In the genomic region with DNA sequence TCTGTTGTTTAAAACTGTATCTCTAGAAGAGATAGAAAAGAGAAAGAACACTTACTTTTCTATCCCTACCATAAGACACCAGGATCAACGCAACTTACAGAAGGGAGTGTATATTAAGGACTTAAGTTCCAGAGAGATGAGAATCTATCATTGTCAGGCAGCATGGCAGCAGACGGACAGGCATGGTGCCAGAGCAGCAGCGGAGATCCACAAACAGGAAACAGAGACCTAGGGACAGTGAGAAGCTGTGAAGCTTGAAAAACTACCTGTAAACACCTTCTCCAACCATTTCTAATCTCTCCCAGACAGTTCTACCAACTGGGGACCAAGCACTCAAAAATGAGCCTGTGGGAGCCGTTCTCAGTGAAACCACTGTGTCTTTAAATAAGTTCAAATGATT, we compare ENCODE assay signal across 25 mouse cellular contexts. TPM values are rescaled to one million over a fixed set of nuclear protein-coding genes. Genes with fewer than 3 reads are reported as not detected.
A peak's percentile ranks its signal among the peaks of the same experiment; 100 is the strongest.
DNase-seq lines count a peak whose midpoint lies in the region; TF ChIP-seq lines count a peak whose summit lies in the region.
"Had no signal": no experiment of that assay in that cellular context is flagged by ENCODE, and none has a peak within 500 bp of the region (broad histone marks: within the 10 kb centered on the region; RNA-seq: fewer than 3 reads in every experiment).

No protein-coding gene starts in this region.

- no peak; a peak in 1 of 4 replicates for TF ChIP-seq EP300 in MEL (IDR thresholded peaks at IDR 0.05; ENCODE audit: low read depth in 1 of 2, low read length in 2 of 2)

- no peak for TF ChIP-seq RAD21 in MEL (IDR thresholded peaks at IDR 0.05; ENCODE audit: low read depth, low read length)

- H3K4me1 ChIP-seq in MEL (ENCODE audit: control insufficient read depth in 1 of 2, insufficient read depth in 2 of 2, low read length in 2 of 2): peaks cover 4 to 16% of the 10 kb centered on the region in 2 experiments
- H3K4me1 ChIP-seq: embryonic facial prominence, embryonic 10.5 days; embryonic facial prominence, embryonic 15.5 days; hindbrain, embryonic 12.5 days; limb, embryonic 13.5 days had no signal

- H3K27me3 ChIP-seq in MEL (ENCODE audit: control insufficient read depth in 1 of 2, insufficient read depth in 2 of 2, low read length in 2 of 2): no peaks in the 10 kb centered on the region
- H3K27me3 ChIP-seq: CH12.LX; embryonic facial prominence, embryonic 15.5 days; forebrain, embryonic 12.5 days; heart, embryonic 15.5 days; hindbrain, embryonic 12.5 days; limb, embryonic 13.5 days; liver, embryonic 13.5 days; midbrain, embryonic 13.5 days; Patski had no signal

- H3K9ac ChIP-seq in MEL (ENCODE audit: control insufficient read depth, low read depth, low read length, poor library complexity, severe bottlenecking): no peak overlapping the region
- H3K9ac ChIP-seq: embryonic facial prominence, embryonic 15.5 days; forebrain, embryonic 12.5 days; forebrain, postnatal 0 days; heart, embryonic 15.5 days; hindbrain, embryonic 12.5 days; limb, embryonic 13.5 days; liver, embryonic 13.5 days; midbrain, embryonic 13.5 days had no signal

- intact Hi-C loops in left cerebral cortex, adult 2 months (cut with DNase I): no loop called here

- no peak for TF ChIP-seq POLR2A in MEL (IDR thresholded peaks at IDR 0.05; ENCODE audit: control insufficient read depth in 1 of 2, insufficient read depth in 1 of 2, low read depth in 1 of 2, low read length in 2 of 2, poor library complexity in 1 of 2)

- H3K27ac ChIP-seq in MEL (ENCODE audit: control insufficient read depth, low read depth, low read length): no peak overlapping the region
- no peak overlapping the region for H3K27ac ChIP-seq in left cerebral cortex, adult 2 months
- H3K27ac ChIP-seq: embryonic facial prominence, embryonic 10.5 days; embryonic facial prominence, embryonic 15.5 days; forebrain, embryonic 12.5 days; heart, embryonic 15.5 days; hindbrain, embryonic 12.5 days; limb, embryonic 13.5 days; liver, embryonic 13.5 days; midbrain, embryonic 13.5 days had no signal

- H3K9me3 ChIP-seq in MEL (replicated peaks; ENCODE audit: insufficient read depth, low read length): no peaks in the 10 kb centered on the region
- H3K9me3 ChIP-seq: embryonic facial prominence, embryonic 10.5 days; embryonic facial prominence, embryonic 15.5 days; forebrain, embryonic 12.5 days; heart, embryonic 15.5 days; hindbrain, embryonic 12.5 days; limb, embryonic 13.5 days; liver, embryonic 13.5 days; midbrain, embryonic 13.5 days had no signal

- no peak overlapping the region for H3K4me3 ChIP-seq in MEL (ENCODE audit: control insufficient read depth in 1 of 2, insufficient read depth in 1 of 2, low read depth in 2 of 2, low read length in 2 of 2)
- no peak overlapping the region for H3K4me3 ChIP-seq in left cerebral cortex, adult 2 months
- H3K4me3 ChIP-seq: embryonic facial prominence, embryonic 10.5 days; embryonic facial prominence, embryonic 15.5 days; forebrain, embryonic 12.5 days; heart, embryonic 15.5 days; hindbrain, embryonic 12.5 days; limb, embryonic 13.5 days; liver, embryonic 13.5 days; midbrain, embryonic 13.5 days had no signal

- no peak for TF ChIP-seq CTCF in MEL (IDR thresholded peaks at IDR 0.05 in 2 of 3, conservative IDR thresholded peaks at IDR 0.05 in 1 of 3; ENCODE audit: control insufficient read depth in 1 of 3, insufficient read depth in 1 of 3, low read depth in 2 of 3, low read length in 3 of 3, poor library complexity in 1 of 3, severe bottlenecking in 1 of 3)
- no peak for TF ChIP-seq CTCF in left cerebral cortex, adult 2 months (IDR thresholded peaks at IDR 0.05)

- DNase-seq in A20 (ENCODE audit: low read depth, low spot score) (peak; percentile 11), MEL (ENCODE audit: low read depth, low spot score) (no peak)
- peak; percentile 81 for DNase-seq in cerebellum, adult 9-10 months
- peak; percentile 68 to 70 for DNase-seq in cerebellum, postnatal 36 days
- DNase-seq in left cerebral cortex, adult 2 months (ENCODE audit: extremely low spot score in 1 of 2, low spot score in 2 of 2): no peak
- no peak for DNase-seq in c-Kit-positive CD71-positive TER-119-positive erythroid progenitor cells, embryonic 14.5 days (ENCODE audit: low spot score)
- DNase-seq: adrenal gland, postnatal 10 days; forebrain, postnatal 0 days; gastrocnemius, postnatal 14 days; heart, postnatal 36 days; kidney, postnatal 14 days; liver, embryonic 13.5 days; lung, adult 18-20 months; lung, postnatal 4 days; thymus, adult 2 months; thymus, postnatal 36 days had no signal

- H3K36me3 ChIP-seq in MEL (ENCODE audit: control insufficient read depth in 1 of 2, insufficient read depth in 2 of 2, low read length in 2 of 2): peaks cover 10 to 15% of the 10 kb centered on the region in 2 experiments

- no peaks in the 10 kb centered on the region for H3K79me2 ChIP-seq in MEL (ENCODE audit: control insufficient read depth, insufficient read depth, low read length, poor library complexity)

TF ChIP-seq in MEL, 35 proteins besides CTCF, POLR2A, EP300 and RAD21:
- TF ChIP-seq SMC3 (IDR thresholded peaks at IDR 0.05; ENCODE audit: low read depth, low read length) (no peak), ELF1 (IDR thresholded peaks at IDR 0.05; ENCODE audit: low read depth, low read length) (no peak), SIN3A (IDR thresholded peaks at IDR 0.05; ENCODE audit: low read length) (0 out of 2 replicates have a peak, but pooled peaks have one; percentile 32), TAL1 (IDR thresholded peaks at IDR 0.05; ENCODE audit: low read length) (no peak), MYC (IDR thresholded peaks at IDR 0.05; ENCODE audit: low read depth, low read length) (no peak), ZC3H11A (IDR thresholded peaks at IDR 0.05; ENCODE audit: low read depth, low read length) (no peak), UBTF (IDR thresholded peaks at IDR 0.05; ENCODE audit: borderline replicate concordance, insufficient read depth, low read depth, low read length) (no peak), E2F4 (IDR thresholded peaks at IDR 0.05; ENCODE audit: borderline replicate concordance, low read depth, low read length) (no peak), JUND (IDR thresholded peaks at IDR 0.05; ENCODE audit: low read depth, low read length) (no peak), USF1 (IDR thresholded peaks at IDR 0.05; ENCODE audit: low read depth, low read length) (no peak), POLR2AphosphoS2 (IDR thresholded peaks at IDR 0.05; ENCODE audit: low read length) (peak; percentile 54; the same call in 1 of the 2 replicates), NELFE (IDR thresholded peaks at IDR 0.05; ENCODE audit: low read depth, low read length) (no peak), ZMIZ1 (IDR thresholded peaks at IDR 0.05; ENCODE audit: low read depth, low read length) (no peak), ETS1 (IDR thresholded peaks at IDR 0.05; ENCODE audit: low read depth, low read length) (no peak), TBP (IDR thresholded peaks at IDR 0.05; ENCODE audit: low read depth, low read length) (no peak), KAT2A (conservative IDR thresholded peaks at IDR 0.05; ENCODE audit: low read depth, low read length) (no peak)
TF ChIP-seq in MEL: peak in this region for 2.

RNA-seq across cellular contexts. Expression of a gene that starts 11.8 kb away (rescaled TPM):
- 2.9 and 3.8 TPM in 2 replicates for total RNA-seq in MEL (2012; rRNA removed)
- polyA plus RNA-seq in MEL (2012; ENCODE audit: insufficient read depth in 1 of 2, insufficient read length in 2 of 2, low read depth in 1 of 2, low replicate concordance in 2 of 2, missing spikeins in 1 of 2): 1 to 10 TPM in 1 of 2 experiments, not detected in 1; 1.3 TPM
- 100 to 1,000 TPM; 150 TPM for total RNA-seq in left cerebral cortex, adult 2 months (2021)

RNA-seq across cellular contexts. Expression of a gene that starts 40.6 kb away (rescaled TPM):
- total RNA-seq in MEL (2012; rRNA removed): 163 and 173 TPM in 2 replicates
- 100 to 1,000 TPM in 1 of 2 experiments, not detected in 1; 200 TPM for polyA plus RNA-seq in MEL (2012; ENCODE audit: insufficient read depth in 1 of 2, insufficient read length in 2 of 2, low read depth in 1 of 2, low replicate concordance in 2 of 2, missing spikeins in 1 of 2)
- total RNA-seq in left cerebral cortex, adult 2 months (2021): 10 to 100 TPM; 39.2 to 44.6 TPM

Comparison
In these comparisons a context has a peak if more than half of its experiments do, and no peak if none do; other contexts are left out.
1. DNase-seq: peak in A20 (single experiment), cerebellum, adult 9-10 months (single experiment) and cerebellum, postnatal 36 days (2 of 2); none in MEL (single experiment), left cerebral cortex, adult 2 months (0 of 2) and c-Kit-positive CD71-positive TER-119-positive erythroid progenitor cells, embryonic 14.5 days (single experiment).
2. RNA of a gene that starts 11.8 kb away (total RNA-seq): 150 TPM in left cerebral cortex, adult 2 months; 2.9 to 3.8 TPM in MEL; every median in the first group is over 10 times any median in the second.